Mouse (Mus musculus) heart, embryonic 14.5 days (tissue): ENCODE results near the gene Nanos2. TPM values are rescaled to one million over a fixed set of nuclear protein-coding genes. Genes with fewer than 3 reads are reported as not detected.

ENCODE experiments used
- ATAC-seq: fragments of 200-750 bp; cut with Nextera tagmentation; 2 replicates; pipeline ENCODE4 v1.8.0; 2017; ENCODE audit warnings: low read depth, moderate TSS enrichment; ENCODE audit not compliant: insufficient number of reproducible peaks, insufficient read depth, low FRiP score
- H3K27ac ChIP-seq, 2 experiments: fragments of 200-500 bp in 1 of 2; fragments of 300-500 bp in 1 of 2; sonication (generic) in 1 of 2; replicated peaks in 1 of 2; 2 replicates each; pipeline ENCODE4 v1.5.1; 2012 to 2014; ENCODE audit warnings: low read depth in 2 of 2, low read length in 2 of 2, control low read depth in 1 of 2, mild to moderate bottlenecking in 1 of 2, mixed read lengths in 1 of 2; ENCODE audit not compliant: control insufficient read depth in 1 of 2, insufficient read depth in 1 of 2
- H3K27me3 ChIP-seq: fragments of 300-500 bp; sonication (generic); 2 replicates; pipeline ENCODE4 v1.6.1; 2014; ENCODE audit warnings: mild to moderate bottlenecking, low read length, control low read depth; ENCODE audit not compliant: control insufficient read depth, insufficient read depth
- H3K36me3 ChIP-seq: fragments of 300-500 bp; sonication (generic); 2 replicates; pipeline ENCODE4 v1.6.1; 2014; ENCODE audit warnings: mild to moderate bottlenecking, control low read depth, low read length, mixed read lengths; ENCODE audit not compliant: control insufficient read depth, insufficient read depth
- H3K4me1 ChIP-seq, 2 experiments: fragments of 200-500 bp in 1 of 2; fragments of 300-500 bp in 1 of 2; sonication (generic) in 1 of 2; 2 replicates each; pipeline ENCODE4 v1.6.1; 2012 to 2014; ENCODE audit warnings: low read length in 2 of 2, control low read depth in 1 of 2, mixed read lengths in 1 of 2; ENCODE audit not compliant: control insufficient read depth in 2 of 2, insufficient read depth in 2 of 2
- H3K4me2 ChIP-seq: fragments of 300-500 bp; sonication (generic); 2 replicates; pipeline ENCODE4 v1.6.1; 2014; ENCODE audit warnings: mild to moderate bottlenecking, low read length
- H3K4me3 ChIP-seq, 2 experiments: fragments of 200-500 bp in 1 of 2; fragments of 300-500 bp in 1 of 2; sonication (generic) in 1 of 2; 2 replicates each; pipeline ENCODE4 v1.5.1; 2012 to 2014; ENCODE audit warnings: low read length in 2 of 2, mild to moderate bottlenecking in 2 of 2, control low read depth in 1 of 2, low read depth in 1 of 2, moderate library complexity in 1 of 2; ENCODE audit not compliant: control insufficient read depth in 1 of 2, insufficient read depth in 1 of 2
- H3K9ac ChIP-seq: fragments of 300-500 bp; sonication (generic); 2 replicates; pipeline ENCODE4 v1.6.1; 2014; ENCODE audit warnings: mild to moderate bottlenecking, low read length
- H3K9me3 ChIP-seq: fragments of 300-500 bp; sonication (generic); 2 replicates; pipeline ENCODE4 v1.6.1; 2016; ENCODE audit warnings: low read length, control low read depth; ENCODE audit not compliant: control insufficient read depth
- WGBS: fragments of 180-500 bp; shearing (Covaris S2); extraction: QIAGEN DNeasy Blood & Tissue Kit; methylation state at CpG from one replicate; pipeline ENCODE4 v1.1.7; 2014; 5-methylcytosine and 5-hydroxymethylcytosine counted together
- polyA plus RNA-seq: library from polyadenylated mRNA; unstranded; fragments of >200 nt; fragmentation: Nextera tagmentation; extraction: Ambion mirVana; gene quantifications from 2 replicates; pipeline ENCODE4 v1.2.1, GENCODE M21; 2014

Gene Nanos2
- polyA plus RNA-seq, 1 experiment from 2014 or later, result not detected

DNA sequence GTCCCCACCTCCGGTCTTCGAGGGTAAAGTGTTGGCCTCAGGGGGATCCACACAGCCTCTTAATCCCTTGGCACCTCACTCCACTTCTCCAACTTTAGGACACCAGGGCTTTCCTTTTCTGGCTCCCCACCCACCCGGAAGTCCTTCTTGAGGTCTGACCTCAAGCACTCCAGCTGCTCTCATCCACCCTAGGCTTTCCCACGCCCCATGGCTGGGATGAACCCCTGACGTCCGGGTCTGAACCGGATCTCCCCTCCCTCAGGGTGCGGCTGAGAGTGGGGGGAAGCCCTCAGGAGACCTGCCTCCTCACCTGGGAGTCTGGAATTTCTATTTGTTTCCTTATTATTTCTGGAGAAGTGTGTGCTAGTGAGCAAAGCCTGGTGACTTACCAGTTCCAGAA lies 33.8 kb downstream of the Nanos2 start:
- H3K4me2 ChIP-seq, result no peak overlapping the region
- H3K27me3 ChIP-seq, result peaks cover 37% of the 10 kb centered on the region
- H3K36me3 ChIP-seq, result no peaks in the 10 kb centered on the region
- peaks cover 4 to 19% of the 10 kb centered on the region in 2 experiments for H3K4me1 ChIP-seq
- H3K9ac ChIP-seq, result no peak overlapping the region
- H3K4me3 ChIP-seq, result no peak overlapping the region
- WGBS, result 17% methylated on average over 8 of the region's 8 CpGs
- H3K27ac ChIP-seq, result no peak overlapping the region
- no peak for ATAC-seq
- no peaks in the 10 kb centered on the region for H3K9me3 ChIP-seq

DNA sequence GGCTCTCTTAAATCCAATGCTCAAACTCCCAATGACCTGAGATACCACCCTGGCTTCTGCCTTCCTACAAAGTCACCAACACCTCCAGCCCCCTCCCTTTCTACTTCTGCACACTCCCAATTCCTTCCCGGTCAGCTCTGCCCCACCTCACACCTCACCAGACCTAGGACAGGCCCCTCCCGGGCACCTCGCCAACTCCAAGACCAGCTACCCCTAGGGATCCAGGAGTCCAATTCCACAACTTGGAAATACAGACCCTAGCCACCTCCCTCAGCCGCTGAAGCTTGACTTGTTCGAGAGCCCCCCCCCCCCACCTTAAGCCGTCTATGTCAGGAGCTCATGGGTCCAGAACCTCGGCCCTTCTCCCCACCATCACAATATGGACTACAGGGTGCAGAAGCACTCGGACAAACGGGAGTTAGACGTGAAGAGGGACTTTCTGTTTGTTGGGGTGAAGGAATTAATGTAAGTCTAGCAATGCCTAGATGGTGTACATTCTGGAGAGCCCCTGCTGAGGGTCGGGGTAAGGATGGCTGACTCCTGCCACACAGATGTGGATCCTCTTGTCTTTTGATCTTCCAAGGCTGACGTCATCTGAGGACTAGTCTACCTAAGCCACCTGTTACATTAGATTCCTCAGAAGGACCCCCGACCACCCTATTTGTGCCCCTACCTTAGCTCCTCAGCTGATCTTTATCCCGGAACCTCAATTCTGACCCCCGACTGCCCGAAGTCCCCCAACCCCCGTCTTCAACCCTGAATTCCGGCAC lies 35.2 kb downstream of the Nanos2 start:
- Histone ChIP-seq H3K9me3 (no peaks in the 10 kb centered on the region), H3K4me1 (peaks cover 7 to 22% of the 10 kb centered on the region in 2 experiments), H3K36me3 (no peaks in the 10 kb centered on the region), H3K4me2 (no peak overlapping the region), H3K4me3 (no peak overlapping the region), H3K9ac (no peak overlapping the region), H3K27me3 (peaks cover 37% of the 10 kb centered on the region), H3K27ac (no peak overlapping the region)
- 45% methylated on average over 18 of the region's 18 CpGs for WGBS
- no peak for ATAC-seq

- 3% methylated on average over 30 of the region's 30 CpGs for WGBS
- H3K36me3 ChIP-seq, result no peaks in the 10 kb centered on the region; the same call in 1 of the 2 replicates
- H3K4me2 ChIP-seq, result peak within 1 kb of the TSS; percentile 87
- 0 out of 2 replicates have a peak, but pooled peaks have one; percentile 6 for ATAC-seq
- H3K4me3 ChIP-seq, result peak within 1 kb of the TSS; percentile 95 to 99
- peak within 1 kb of the TSS in 1 of 2 experiments; percentile 59; a peak in 2 of 4 replicates for H3K27ac ChIP-seq
- H3K9me3 ChIP-seq, result no peaks in the 10 kb centered on the region
- peaks cover 37% of the 10 kb centered on the region for H3K27me3 ChIP-seq
- H3K4me1 ChIP-seq, result peaks cover 7 to 22% of the 10 kb centered on the region in 2 experiments
- H3K9ac ChIP-seq, result peak within 1 kb of the TSS; percentile 97
These were observed 36.2 kb downstream of the Nanos2 start, which contains the start of gene Foxa3 for GRCm38 (mm10) chr7:19023357-19023814. Gene Foxa3 (minus strand): TSS chr7:19023538.

DNA sequence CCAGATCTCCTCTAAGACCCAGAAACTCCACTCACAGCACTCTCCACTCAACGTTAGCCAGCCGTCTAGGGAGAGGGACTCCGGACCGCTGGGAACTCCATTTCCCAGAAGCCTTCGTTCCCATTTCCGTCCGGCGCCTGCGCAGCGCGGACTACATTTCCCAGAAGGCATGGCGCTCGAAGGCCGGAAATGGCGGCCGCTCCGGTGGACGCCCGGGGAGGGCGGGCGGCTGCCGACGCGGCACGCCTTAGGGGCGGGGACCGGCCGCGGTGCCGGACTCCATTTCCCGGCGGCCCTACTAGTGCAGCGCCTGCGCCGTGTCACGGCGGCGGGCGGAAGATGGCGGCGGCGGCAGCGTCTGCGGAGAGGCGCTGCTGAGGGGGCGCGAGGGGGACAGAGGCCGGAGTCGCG lies 36.9 kb downstream of the Nanos2 start, which contains the start of gene Sympk:
Sympk (plus strand) TSS at position 282 of the 411 bp plus-strand sequence.
- Histone ChIP-seq H3K9ac (peak within 1 kb of the TSS; percentile 97), H3K27ac (peak within 1 kb of the TSS; percentile 59 to 72), H3K36me3 (peaks cover 7% of the 10 kb centered on the region), H3K27me3 (peaks cover 37% of the 10 kb centered on the region), H3K4me1 (peaks cover 7 to 22% of the 10 kb centered on the region in 2 experiments), H3K9me3 (no peaks in the 10 kb centered on the region), H3K4me2 (peak within 1 kb of the TSS; percentile 87), H3K4me3 (peak within 1 kb of the TSS; percentile 95 to 99)
- peak; percentile 91 for ATAC-seq
- 0% methylated on average over 50 of the region's 50 CpGs for WGBS

- H3K9ac ChIP-seq, result peak overlapping the region; percentile 97
- no peaks in the 10 kb centered on the region for H3K9me3 ChIP-seq
- peaks cover 37% of the 10 kb centered on the region for H3K27me3 ChIP-seq
- H3K36me3 ChIP-seq, result peaks cover 13% of the 10 kb centered on the region
- peak overlapping the region; percentile 87 for H3K4me2 ChIP-seq
- H3K27ac ChIP-seq, result peak overlapping the region; percentile 59 to 72
- ATAC-seq, result peak; percentile 23
- H3K4me3 ChIP-seq, result peak overlapping the region; percentile 95 to 99
- H3K4me1 ChIP-seq, result peaks cover 7 to 22% of the 10 kb centered on the region in 2 experiments
- WGBS, result 2% methylated on average over 36 of the region's 36 CpGs
These were observed 37.5 kb downstream of the Nanos2 start for GRCm38 (mm10) chr7:19024581-19025255.

DNA sequence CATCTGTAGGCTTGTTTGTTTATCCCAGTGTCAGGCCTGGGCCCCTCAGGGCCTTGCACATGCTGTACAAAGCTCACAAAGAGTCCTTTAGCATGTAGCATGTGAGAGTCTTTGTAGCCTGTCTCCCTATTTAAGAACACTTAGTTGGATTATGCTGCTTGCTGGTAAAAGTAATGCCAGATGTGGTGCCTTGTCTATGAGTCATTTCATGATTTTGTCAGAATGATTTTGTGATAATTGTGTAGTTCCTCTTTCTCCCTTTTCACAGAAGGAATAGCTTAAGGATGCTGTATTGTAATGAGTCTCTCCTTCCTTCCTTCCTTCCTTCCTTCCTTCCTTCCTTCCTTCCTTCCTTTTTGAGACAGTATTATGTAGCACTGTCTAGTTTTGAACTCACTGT lies 40.9 kb downstream of the Nanos2 start:
- Histone ChIP-seq H3K27ac (no peak overlapping the region), H3K9me3 (no peaks in the 10 kb centered on the region), H3K36me3 (peaks cover 45% of the 10 kb centered on the region), H3K4me3 (no peak overlapping the region), H3K4me1 (peaks cover 7 to 22% of the 10 kb centered on the region in 2 experiments), H3K4me2 (no peak overlapping the region), H3K27me3 (peaks cover 9% of the 10 kb centered on the region), H3K9ac (no peak overlapping the region)
- no peak for ATAC-seq

- Histone ChIP-seq H3K27ac (no peak overlapping the region), H3K4me3 (no peak overlapping the region), H3K4me2 (no peak overlapping the region), H3K4me1 (peaks cover 7 to 14% of the 10 kb centered on the region in 2 experiments), H3K36me3 (peaks cover 54% of the 10 kb centered on the region), H3K27me3 (no peaks in the 10 kb centered on the region), H3K9ac (no peak overlapping the region), H3K9me3 (no peaks in the 10 kb centered on the region)
- WGBS, result 67% methylated on average over 6 of the region's 6 CpGs
- peak; percentile 19; the same call in 1 of the 2 replicates for ATAC-seq
These were observed 42.0 kb downstream of the Nanos2 start for GRCm38 (mm10) chr7:19029084-19029653.
